Mouse (Mus musculus) cerebellum, postnatal 4 days (tissue): ENCODE data around the gene Nedd4.

Experiments used
- DNase-seq, 2 experiments: peaks; one replicate each; pipeline ENCODE4 v3.0.0; 2022; ENCODE audit warnings: low spot score in 2 of 2, mixed read lengths in 1 of 2

Nedd4 gene

GRCm38 (mm10) chr9:72791213-72791582, 129.1 kb downstream of the Nedd4 start:
- no peak for DNase-seq

GRCm38 (mm10) chr9:72791681-72792080, 129.5 kb downstream of the Nedd4 start:
- DNase-seq: no peak

GRCm38 (mm10) chr9:72795243-72795642, 133.1 kb downstream of the Nedd4 start:
- DNase-seq: no peak

- no peak for DNase-seq
These were observed 135.0 kb downstream of the Nedd4 start for GRCm38 (mm10) chr9:72797136-72797621.
